Mouse (Mus musculus): ENCODE data around the gene Gtpbp2. TPM values are rescaled to one million over a fixed set of nuclear protein-coding genes. Genes with fewer than 3 reads are reported as not detected.

Gtpbp2 gene
- total RNA-seq (2023), result 100 to 1,000 TPM; 116 to 122 TPM

DNA sequence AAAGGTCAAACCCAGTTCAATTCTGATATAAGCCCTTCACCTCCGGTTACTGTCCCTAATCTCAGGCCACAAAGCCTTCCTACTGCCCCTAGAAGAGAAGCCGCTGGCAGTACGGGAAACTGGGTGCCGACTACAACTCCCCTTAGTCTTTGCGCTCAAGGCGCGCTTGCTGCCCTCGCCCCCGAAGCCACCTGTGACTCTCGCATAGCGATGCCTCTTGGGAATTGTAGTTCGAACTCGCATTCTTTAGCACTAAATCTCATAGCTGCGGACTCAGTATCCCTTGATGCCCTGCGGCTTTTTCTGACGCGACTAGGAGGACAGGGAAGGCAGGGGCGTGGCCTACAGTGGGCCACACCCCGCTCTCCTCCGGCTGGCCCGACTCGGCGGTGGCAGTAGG, at the start of gene Gtpbp2:
Gtpbp2 (plus strand) TSS at position 347 of the 400 bp plus-strand sequence.

DNA sequence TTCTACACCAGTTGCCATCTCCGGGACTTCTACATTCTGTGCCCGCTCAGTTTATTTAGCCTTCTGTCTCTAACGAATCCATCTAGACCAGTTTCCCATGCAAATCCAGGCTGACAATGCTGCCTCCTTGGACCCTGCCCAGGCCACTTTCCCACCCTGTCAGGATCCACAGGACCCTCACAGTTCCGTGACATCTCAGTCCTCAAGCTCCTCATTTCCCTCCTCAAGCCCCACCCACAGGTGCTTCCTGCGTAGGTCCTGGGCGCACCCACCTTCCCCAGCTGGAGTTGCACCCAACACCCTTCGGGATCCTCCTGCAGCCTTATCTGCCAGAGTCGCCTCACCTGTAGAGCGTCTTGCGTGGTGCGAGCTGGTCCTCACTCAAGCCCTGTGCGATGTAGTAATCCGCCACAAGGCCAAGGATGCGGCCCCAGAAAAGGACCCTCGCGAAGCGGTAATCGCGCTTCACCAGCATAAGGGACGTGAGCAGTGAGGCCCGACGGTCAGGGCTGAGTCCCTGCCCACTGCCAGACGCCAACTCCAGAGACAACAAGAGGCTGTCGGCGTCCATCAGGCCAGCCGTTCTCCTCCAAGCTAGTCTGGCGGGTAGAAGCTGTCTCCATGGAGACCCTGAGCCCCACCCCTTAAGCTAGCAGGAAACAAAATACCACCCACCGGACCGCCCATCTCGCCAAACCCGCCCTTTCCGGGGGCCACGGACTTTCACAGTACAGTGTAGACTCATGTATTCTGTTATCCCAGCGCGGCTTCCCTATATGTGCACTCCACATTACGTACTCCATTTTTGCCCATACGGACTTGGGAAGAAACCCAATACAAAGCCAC, 17.0 kb upstream of the Gtpbp2 start, which contains the start of gene Rsph9:
Rsph9 (minus strand) TSS at position 639 of the 846 bp plus-strand sequence.

DNA sequence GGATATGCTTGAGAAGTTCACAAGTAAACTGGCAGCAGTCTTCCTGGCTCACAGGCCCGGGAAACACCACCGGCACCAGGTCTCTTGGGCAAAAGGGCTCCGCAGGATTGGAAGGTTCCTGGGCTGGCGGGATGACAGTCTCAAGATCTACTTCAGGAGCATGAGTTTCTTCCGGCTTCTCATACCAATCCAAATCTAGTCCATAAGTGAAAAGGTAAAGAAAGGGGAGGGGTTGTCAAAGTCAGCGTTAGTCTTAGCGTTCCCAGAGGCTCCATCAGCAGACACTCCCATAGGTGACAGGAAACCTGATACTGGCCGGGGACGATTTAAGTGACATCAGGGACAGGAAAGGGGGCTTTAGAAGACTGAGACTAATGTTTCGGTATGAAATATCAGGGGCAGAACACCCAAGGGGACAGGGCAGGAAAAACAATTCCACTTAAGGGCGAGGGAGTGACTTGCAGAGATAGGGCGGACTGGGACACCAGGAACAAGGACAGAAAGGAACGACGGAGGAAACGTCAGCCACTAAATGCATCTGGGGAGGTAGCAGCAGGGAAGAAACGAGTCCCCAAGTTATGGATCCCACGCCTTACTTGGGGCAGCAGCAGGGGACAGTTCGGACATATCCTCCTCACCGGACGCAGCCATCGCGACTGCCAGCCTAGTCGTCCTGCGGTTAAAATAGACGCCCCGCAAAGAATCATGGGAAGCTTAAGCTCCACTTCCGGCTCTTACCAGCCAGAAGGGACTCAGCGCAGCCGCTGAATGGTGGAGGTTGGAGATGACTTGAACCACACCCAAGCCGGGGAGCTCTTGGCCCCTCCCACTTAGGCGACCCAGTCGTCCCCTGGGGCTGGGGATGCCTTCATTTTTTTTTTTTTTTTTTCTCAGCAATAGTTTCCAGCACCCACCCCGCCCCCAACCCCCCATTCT, 7.7 kb upstream of the Gtpbp2 start, which contains the start of gene Mad2l1bp:
Mad2l1bp (minus strand) TSS at position 707 of the 936 bp plus-strand sequence.

DNA sequence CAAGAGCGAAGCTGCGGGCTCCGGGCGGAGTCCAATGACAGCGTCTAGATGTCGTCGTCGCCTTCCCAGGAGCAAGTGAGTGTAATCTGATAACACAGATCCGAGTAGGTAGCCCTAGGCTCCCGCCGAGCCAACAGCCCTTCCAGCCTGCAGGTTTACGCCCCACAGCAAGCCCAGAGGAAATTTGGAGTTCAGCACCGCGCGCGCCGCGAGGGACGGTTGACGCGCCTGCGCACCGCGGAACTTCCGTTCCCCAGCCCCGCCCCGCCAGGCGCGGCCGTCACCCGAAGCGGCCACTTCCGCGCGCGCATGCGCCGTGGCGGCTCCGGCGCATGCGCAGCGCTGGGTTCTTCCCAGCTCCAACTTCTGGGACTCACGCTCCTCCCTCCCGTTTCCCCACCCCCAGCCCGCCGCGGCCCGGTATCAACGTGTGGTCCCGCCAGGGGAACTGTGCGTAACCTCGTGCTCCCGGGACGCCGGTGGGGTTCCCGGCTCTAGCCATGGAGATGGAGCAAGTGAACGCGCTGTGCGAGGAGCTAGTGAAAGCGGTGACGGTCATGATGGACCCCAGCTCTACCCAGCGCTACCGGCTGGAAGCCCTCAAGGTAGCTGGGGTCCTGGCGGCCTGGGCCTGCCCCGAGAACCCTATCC, 41.7 kb downstream of the Gtpbp2 start, which contains the start of the genes Polh and Xpo5:
Polh (minus strand) TSS at position 225 of the 651 bp plus-strand sequence.
Xpo5 (plus strand) TSS at position 362 of the 651 bp plus-strand sequence.

Other genes starting within 250 kb of the Gtpbp2 start
- gene Vegfa, start 128.7 kb upstream of the Gtpbp2 start, total RNA-seq (2023), result 10 to 100 TPM; 25.4 to 41.1 TPM
- gene Mrps18a, start 50.0 kb upstream of the Gtpbp2 start, total RNA-seq (2023), result 10 to 100 TPM; 39.4 to 47.5 TPM
- gene Rsph9, start 16.8 kb upstream of the Gtpbp2 start, total RNA-seq (2023), result under 1 TPM in 1 of 2 experiments, not detected in 1; 0.86 TPM
- 10 to 100 TPM; 19.5 to 20.0 TPM for gene Mad2l1bp, start 7.5 kb upstream of the Gtpbp2 start, total RNA-seq (2023)
- 1 to 10 TPM; 5.6 to 6.1 TPM for gene Polh, start 41.6 kb downstream of the Gtpbp2 start, total RNA-seq (2023)
- 10 to 100 TPM; 20.7 to 21.4 TPM for gene Xpo5, start 41.8 kb downstream of the Gtpbp2 start, total RNA-seq (2023)
- gene Polr1c, start 87.0 kb downstream of the Gtpbp2 start, total RNA-seq (2023), result 10 to 100 TPM; 28.4 to 32.7 TPM
- gene Yipf3, start 87.0 kb downstream of the Gtpbp2 start, total RNA-seq (2023), result 100 to 1,000 TPM in 1 of 2 experiments, 10 to 100 TPM in 1; 95.4 to 118 TPM
- 1 to 10 TPM; 2.0 to 3.0 TPM for gene Lrrc73, start 92.5 kb downstream of the Gtpbp2 start, total RNA-seq (2023)
- gene Tjap1, start 122.0 kb downstream of the Gtpbp2 start, total RNA-seq (2023), result 10 to 100 TPM; 44.5 to 50.8 TPM
- not detected for gene Dlk2, start 136.4 kb downstream of the Gtpbp2 start, total RNA-seq (2023)
- 10 to 100 TPM in 1 of 2 experiments, 1 to 10 TPM in 1; 9.6 to 10.1 TPM for gene Abcc10, start 167.3 kb downstream of the Gtpbp2 start, total RNA-seq (2023)
- gene Zfp318, start 222.7 kb downstream of the Gtpbp2 start, total RNA-seq (2023), result 10 to 100 TPM; 22.7 to 24.0 TPM